Mouse (Mus musculus) heart, embryonic 15.5 days (tissue): Measurements from ENCODE around the gene Ttc38. TPM values are rescaled to one million over a fixed set of nuclear protein-coding genes. Genes with fewer than 3 reads are reported as not detected.
"Not testable (repeated sequence)": the region's sequence is repeated elsewhere in the genome, so short reads cannot be mapped to it uniquely, and the experiment has no call there.

Experiments used
- ATAC-seq: fragments of 200-750 bp; cut with Nextera tagmentation; replicated peaks from 2 replicates; pipeline ENCODE4 v1.8.0; 2017; ENCODE audit warnings: low read depth, moderate TSS enrichment; ENCODE audit not compliant: insufficient number of reproducible peaks, insufficient read depth, low FRiP score
- H3K27ac ChIP-seq: fragments of 300-500 bp; sonication (generic); 2 replicates; pipeline ENCODE4 v1.5.1; 2015; ENCODE audit warnings: mild to moderate bottlenecking, inconsistent platforms
- H3K27me3 ChIP-seq: fragments of 300-500 bp; sonication (generic); 2 replicates; pipeline ENCODE4 v1.6.1; 2015; ENCODE audit warnings: inconsistent platforms
- H3K36me3 ChIP-seq: fragments of 300-500 bp; sonication (generic); 2 replicates; pipeline ENCODE4 v1.6.1; 2015; ENCODE audit warnings: mild to moderate bottlenecking, inconsistent platforms
- H3K4me1 ChIP-seq: fragments of 300-500 bp; sonication (generic); replicated peaks from 2 replicates; pipeline ENCODE4 v1.6.1; 2015; ENCODE audit warnings: inconsistent platforms
- H3K4me2 ChIP-seq: fragments of 300-500 bp; sonication (generic); 2 replicates; pipeline ENCODE4 v1.6.1; 2015; ENCODE audit warnings: inconsistent platforms, mild to moderate bottlenecking, moderate library complexity
- H3K4me3 ChIP-seq: fragments of 300-500 bp; sonication (generic); 2 replicates; pipeline ENCODE4 v1.5.1; 2015; ENCODE audit warnings: mild to moderate bottlenecking, inconsistent platforms
- H3K9ac ChIP-seq: fragments of 300-500 bp; sonication (generic); 2 replicates; pipeline ENCODE4 v1.6.1; 2015; ENCODE audit warnings: mild to moderate bottlenecking, inconsistent platforms
- H3K9me3 ChIP-seq: fragments of 300-500 bp; sonication (generic); replicated peaks from 2 replicates; pipeline ENCODE4 v1.6.1; 2016; ENCODE audit warnings: inconsistent platforms
- WGBS: fragments of 180-500 bp; shearing (Covaris S2); methylation state at CpG from one replicate; pipeline ENCODE4 v1.1.7; 2015; ENCODE audit warnings: mixed read lengths; 5-methylcytosine and 5-hydroxymethylcytosine counted together
- polyA plus RNA-seq: library from polyadenylated mRNA; unstranded; fragments of >200 nt; fragmentation: Nextera tagmentation; extraction: Ambion mirVana; gene quantifications from 2 replicates; pipeline ENCODE4 v1.2.1, GENCODE M21; 2015

Ttc38 gene
- polyA plus RNA-seq, 1 experiment from 2014 or later, result 4.1 TPM

GRCm38 (mm10) chr15:85859490-85860031 is 27.5 kb downstream of the Ttc38 start, which contains the start of gene Gtse1:
Gene Gtse1 (plus strand): TSS chr15:85859745.
- Histone ChIP-seq H3K27me3 (no peaks in the 10 kb centered on the region), H3K9ac (peak within 1 kb of the TSS; percentile 72), H3K27ac (peak within 1 kb of the TSS; percentile 68), H3K36me3 (peaks cover 26% of the 10 kb centered on the region), H3K4me3 (peak within 1 kb of the TSS; percentile 73), H3K4me2 (peak within 1 kb of the TSS; percentile 83), H3K4me1 (peaks cover 24% of the 10 kb centered on the region), H3K9me3 (no peaks in the 10 kb centered on the region)
- ATAC-seq, result peak; percentile 96
- under 1% methylated on average over 42 of the region's 42 CpGs for WGBS

GRCm38 (mm10) chr15:85865913-85866312 is 33.8 kb downstream of the Ttc38 start:
- ATAC-seq, H3K9ac ChIP-seq, H3K4me3 ChIP-seq, H3K27ac ChIP-seq, H3K4me2 ChIP-seq, H3K27me3 ChIP-seq, H3K4me1 ChIP-seq, H3K9me3 ChIP-seq: not testable (repeated sequence)
- 93% methylated on average over 7 of the region's 7 CpGs for WGBS
- H3K36me3 ChIP-seq, result peaks cover 77% of the 10 kb centered on the region

GRCm38 (mm10) chr15:85867696-85868095 is 35.6 kb downstream of the Ttc38 start:
- Histone ChIP-seq H3K4me2 (no peak overlapping the region), H3K9ac (no peak overlapping the region), H3K4me3 (no peak overlapping the region), H3K27me3 (no peaks in the 10 kb centered on the region), H3K36me3 (peaks cover 84% of the 10 kb centered on the region), H3K27ac (no peak overlapping the region), H3K9me3 (no peaks in the 10 kb centered on the region), H3K4me1 (no peaks in the 10 kb centered on the region)
- ATAC-seq, result no peak
- 48% methylated on average over 6 of the region's 6 CpGs for WGBS

GRCm38 (mm10) chr15:85877336-85877735 is 45.2 kb downstream of the Ttc38 start:
- Histone ChIP-seq H3K4me1 (peaks cover 19% of the 10 kb centered on the region), H3K36me3 (peaks cover 36% of the 10 kb centered on the region), H3K9me3 (no peaks in the 10 kb centered on the region), H3K9ac (no peak overlapping the region), H3K27me3 (no peaks in the 10 kb centered on the region), H3K27ac (no peak overlapping the region), H3K4me2 (no peak overlapping the region), H3K4me3 (no peak overlapping the region)
- no peak for ATAC-seq
- 90% methylated on average over 7 of the region's 7 CpGs for WGBS

- H3K9me3 ChIP-seq, result no peaks in the 10 kb centered on the region
- H3K4me2 ChIP-seq, result peak within 1 kb of the TSS; percentile 80
- under 1% methylated on average over 42 of the region's 50 CpGs for WGBS
- peaks cover 19% of the 10 kb centered on the region for H3K4me1 ChIP-seq
- H3K27me3 ChIP-seq, result no peaks in the 10 kb centered on the region
- peak within 1 kb of the TSS; percentile 89 for H3K9ac ChIP-seq
- peak within 1 kb of the TSS; percentile 92 for H3K4me3 ChIP-seq
- peak within 1 kb of the TSS; percentile 95 for H3K27ac ChIP-seq
- H3K36me3 ChIP-seq, result peaks cover 35% of the 10 kb centered on the region
- peak; percentile 97 for ATAC-seq
Measured at GRCm38 (mm10) chr15:85878848-85879497, 46.9 kb downstream of the Ttc38 start, which contains the start of gene Trmu. Gene Trmu (plus strand): TSS chr15:85879312.

- Histone ChIP-seq H3K4me2 (peak overlapping the region; percentile 80), H3K36me3 (peaks cover 34% of the 10 kb centered on the region), H3K27me3 (no peaks in the 10 kb centered on the region), H3K9me3 (no peaks in the 10 kb centered on the region), H3K4me1 (peaks cover 19% of the 10 kb centered on the region), H3K9ac (peak overlapping the region; percentile 89), H3K27ac (peak overlapping the region; percentile 95), H3K4me3 (peak overlapping the region; percentile 92)
- WGBS, result under 1% methylated on average over 18 of the region's 18 CpGs
- ATAC-seq, result no peak
Measured at GRCm38 (mm10) chr15:85879498-85879895, 47.4 kb downstream of the Ttc38 start.

- WGBS, result 78% methylated on average over 5 of the region's 5 CpGs
- Histone ChIP-seq H3K9ac (no peak overlapping the region), H3K27ac (no peak overlapping the region), H3K4me1 (no peaks in the 10 kb centered on the region), H3K27me3 (no peaks in the 10 kb centered on the region), H3K4me3 (no peak overlapping the region), H3K9me3 (no peaks in the 10 kb centered on the region), H3K36me3 (peaks cover 44% of the 10 kb centered on the region), H3K4me2 (no peak overlapping the region)
- ATAC-seq, result no peak
Measured at GRCm38 (mm10) chr15:85885606-85886005, 53.5 kb downstream of the Ttc38 start.

- ATAC-seq, result no peak
- H3K4me1 ChIP-seq, result peaks cover 13% of the 10 kb centered on the region
- H3K27me3 ChIP-seq, result no peaks in the 10 kb centered on the region
- no peak overlapping the region for H3K4me2 ChIP-seq
- H3K4me3 ChIP-seq, result no peak overlapping the region
- no peak overlapping the region for H3K27ac ChIP-seq
- H3K36me3 ChIP-seq, result peaks cover 60% of the 10 kb centered on the region
- 79% methylated on average over 4 of the region's 4 CpGs for WGBS
- no peaks in the 10 kb centered on the region for H3K9me3 ChIP-seq
- no peak overlapping the region for H3K9ac ChIP-seq
Measured at GRCm38 (mm10) chr15:85889235-85889634, 57.1 kb downstream of the Ttc38 start.

- H3K27ac ChIP-seq, result peak overlapping the region; percentile 38; the same call in 1 of the 2 replicates
- no peaks in the 10 kb centered on the region for H3K27me3 ChIP-seq
- no peaks in the 10 kb centered on the region for H3K9me3 ChIP-seq
- H3K9ac ChIP-seq, result no peak overlapping the region
- no peak overlapping the region for H3K4me3 ChIP-seq
- H3K4me1 ChIP-seq, result peaks cover 13% of the 10 kb centered on the region
- H3K4me2 ChIP-seq, result no peak overlapping the region
- WGBS, result 63% methylated on average over 10 of the region's 10 CpGs
- no peak; the same call in 1 of the 2 replicates for ATAC-seq
- H3K36me3 ChIP-seq, result peaks cover 49% of the 10 kb centered on the region
Measured at GRCm38 (mm10) chr15:85891971-85892370, 59.9 kb downstream of the Ttc38 start.

- H3K4me1 ChIP-seq, result peaks cover 13% of the 10 kb centered on the region
- 82% methylated on average over 13 of the region's 13 CpGs for WGBS
- H3K27ac ChIP-seq, result 0 out of 2 replicates have a peak overlapping the region, but pooled peaks have one; percentile 38
- H3K4me3 ChIP-seq, result no peak overlapping the region
- H3K4me2 ChIP-seq, result no peak overlapping the region
- no peaks in the 10 kb centered on the region for H3K9me3 ChIP-seq
- H3K27me3 ChIP-seq, result no peaks in the 10 kb centered on the region
- ATAC-seq, result no peak
- no peak overlapping the region for H3K9ac ChIP-seq
- peaks cover 55% of the 10 kb centered on the region for H3K36me3 ChIP-seq
Measured at GRCm38 (mm10) chr15:85892498-85893118, 60.5 kb downstream of the Ttc38 start.

- peaks cover 65% of the 10 kb centered on the region for H3K36me3 ChIP-seq
- H3K4me3 ChIP-seq, result no peak overlapping the region
- no peaks in the 10 kb centered on the region for H3K9me3 ChIP-seq
- no peak overlapping the region for H3K4me2 ChIP-seq
- no peak for ATAC-seq
- H3K9ac ChIP-seq, result no peak overlapping the region
- peaks cover 13% of the 10 kb centered on the region for H3K4me1 ChIP-seq
- no peaks in the 10 kb centered on the region for H3K27me3 ChIP-seq
- H3K27ac ChIP-seq, result no peak overlapping the region
- WGBS, result 86% methylated on average over 7 of the region's 7 CpGs
Measured at GRCm38 (mm10) chr15:85893871-85894270, 61.8 kb downstream of the Ttc38 start.
